Mouse (Mus musculus): ENCODE measurements around the gene Cep131. TPM values are rescaled to one million over a fixed set of nuclear protein-coding genes. Genes with fewer than 3 reads are reported as not detected.
A peak's percentile ranks its signal among the peaks of the same experiment; 100 is the strongest.

The Cep131 gene
- polyA plus RNA-seq, 1 experiment from 2014 or later: 33.7 TPM

- Histone ChIP-seq H3K4me1 (ENCODE audit: control insufficient read depth, insufficient read depth, low read length) (no peaks in the 10 kb centered on the region), H3K9ac (ENCODE audit: low read length) (no peak overlapping the region), H3K4me2 (ENCODE audit: low read depth, severe bottlenecking) (no peak overlapping the region), H3K27ac (replicated peaks; ENCODE audit: low read depth, low read length) (no peak overlapping the region), H3K4me3 (ENCODE audit: low read depth, low read length) (no peak overlapping the region), H3K9me3 (ENCODE audit: control insufficient read depth, low read length) (no peaks in the 10 kb centered on the region), H3K36me3 (ENCODE audit: control insufficient read depth, insufficient read depth, low read length) (peaks cover 14% of the 10 kb centered on the region; the same call in 1 of the 2 replicates), H3K27me3 (ENCODE audit: control insufficient read depth, insufficient read depth, low read length) (no peaks in the 10 kb centered on the region)
- ATAC-seq (ENCODE audit: insufficient number of reproducible peaks, low FRiP score, low TSS enrichment, low read depth) (no peak), DNase-seq (ENCODE audit: low spot score) (peak; percentile 49)
- WGBS: 51% methylated on average over 17 of the region's 17 CpGs
Measured at GRCm38 (mm10) chr11:120067834-120068233, 18.8 kb downstream of the Cep131 start.

- Histone ChIP-seq H3K27ac (replicated peaks; ENCODE audit: low read depth, low read length) (no peak overlapping the region), H3K4me2 (ENCODE audit: low read depth, severe bottlenecking) (no peak overlapping the region), H3K27me3 (ENCODE audit: control insufficient read depth, insufficient read depth, low read length) (no peaks in the 10 kb centered on the region), H3K9me3 (ENCODE audit: control insufficient read depth, low read length) (no peaks in the 10 kb centered on the region), H3K4me1 (ENCODE audit: control insufficient read depth, insufficient read depth, low read length) (no peaks in the 10 kb centered on the region), H3K9ac (ENCODE audit: low read length) (no peak overlapping the region), H3K36me3 (ENCODE audit: control insufficient read depth, insufficient read depth, low read length) (peaks cover 9% of the 10 kb centered on the region; the same call in 1 of the 2 replicates), H3K4me3 (ENCODE audit: low read depth, low read length) (no peak overlapping the region)
- ATAC-seq (ENCODE audit: insufficient number of reproducible peaks, low FRiP score, low TSS enrichment, low read depth) (peak; percentile 16; the same call in 1 of the 2 replicates), DNase-seq (ENCODE audit: low spot score) (peak; percentile 66)
- 36% methylated on average over 10 of the region's 10 CpGs for WGBS
Measured at GRCm38 (mm10) chr11:120065291-120065690, 21.3 kb downstream of the Cep131 start.

- H3K27me3 ChIP-seq (ENCODE audit: control insufficient read depth, insufficient read depth, low read length): no peaks in the 10 kb centered on the region
- no peak overlapping the region for H3K9ac ChIP-seq (ENCODE audit: low read length)
- H3K36me3 ChIP-seq (ENCODE audit: control insufficient read depth, insufficient read depth, low read length): peaks cover 7% of the 10 kb centered on the region; the same call in 1 of the 2 replicates
- H3K4me3 ChIP-seq (ENCODE audit: low read depth, low read length): no peak overlapping the region
- no peak for DNase-seq (ENCODE audit: low spot score)
- 91% methylated on average over 11 of the region's 11 CpGs for WGBS
- no peak overlapping the region for H3K4me2 ChIP-seq (ENCODE audit: low read depth, severe bottlenecking)
- no peak overlapping the region for H3K27ac ChIP-seq (replicated peaks; ENCODE audit: low read depth, low read length)
- H3K4me1 ChIP-seq (ENCODE audit: control insufficient read depth, insufficient read depth, low read length): no peaks in the 10 kb centered on the region
- no peaks in the 10 kb centered on the region for H3K9me3 ChIP-seq (ENCODE audit: control insufficient read depth, low read length)
- ATAC-seq (ENCODE audit: insufficient number of reproducible peaks, low FRiP score, low TSS enrichment, low read depth): no peak
Measured at GRCm38 (mm10) chr11:120064668-120065040, 22.0 kb downstream of the Cep131 start.

GRCm38 (mm10) chr11:120064006-120064667, 22.5 kb downstream of the Cep131 start:
- Histone ChIP-seq H3K9me3 (ENCODE audit: control insufficient read depth, low read length) (no peaks in the 10 kb centered on the region), H3K36me3 (ENCODE audit: control insufficient read depth, insufficient read depth, low read length) (peaks cover 7% of the 10 kb centered on the region; the same call in 1 of the 2 replicates), H3K4me1 (ENCODE audit: control insufficient read depth, insufficient read depth, low read length) (no peaks in the 10 kb centered on the region), H3K27me3 (ENCODE audit: control insufficient read depth, insufficient read depth, low read length) (no peaks in the 10 kb centered on the region), H3K4me3 (ENCODE audit: low read depth, low read length) (no peak overlapping the region), H3K27ac (replicated peaks; ENCODE audit: low read depth, low read length) (no peak overlapping the region), H3K4me2 (ENCODE audit: low read depth, severe bottlenecking) (no peak overlapping the region), H3K9ac (ENCODE audit: low read length) (no peak overlapping the region)
- 91% methylated on average over 13 of the region's 13 CpGs for WGBS
- no peak for ATAC-seq (ENCODE audit: insufficient number of reproducible peaks, low FRiP score, low TSS enrichment, low read depth)
- DNase-seq (ENCODE audit: low spot score): no peak

GRCm38 (mm10) chr11:120063326-120063725, 23.3 kb downstream of the Cep131 start:
- Histone ChIP-seq H3K4me3 (ENCODE audit: low read depth, low read length) (no peak overlapping the region), H3K9me3 (ENCODE audit: control insufficient read depth, low read length) (no peaks in the 10 kb centered on the region), H3K36me3 (ENCODE audit: control insufficient read depth, insufficient read depth, low read length) (peaks cover 7% of the 10 kb centered on the region; the same call in 1 of the 2 replicates), H3K27me3 (ENCODE audit: control insufficient read depth, insufficient read depth, low read length) (no peaks in the 10 kb centered on the region), H3K4me1 (ENCODE audit: control insufficient read depth, insufficient read depth, low read length) (no peaks in the 10 kb centered on the region), H3K4me2 (ENCODE audit: low read depth, severe bottlenecking) (no peak overlapping the region), H3K9ac (ENCODE audit: low read length) (no peak overlapping the region), H3K27ac (replicated peaks; ENCODE audit: low read depth, low read length) (no peak overlapping the region)
- ATAC-seq (ENCODE audit: insufficient number of reproducible peaks, low FRiP score, low TSS enrichment, low read depth) (no peak), DNase-seq (ENCODE audit: low spot score) (no peak)
- 93% methylated on average over 5 of the region's 5 CpGs for WGBS

GRCm38 (mm10) chr11:120060634-120061033, 26.0 kb downstream of the Cep131 start:
- DNase-seq (ENCODE audit: low spot score) (no peak), ATAC-seq (ENCODE audit: insufficient number of reproducible peaks, low FRiP score, low TSS enrichment, low read depth) (no peak)
- no peak overlapping the region for H3K4me2 ChIP-seq (ENCODE audit: low read depth, severe bottlenecking)
- no peaks in the 10 kb centered on the region for H3K4me1 ChIP-seq (ENCODE audit: control insufficient read depth, insufficient read depth, low read length)
- H3K4me3 ChIP-seq (ENCODE audit: low read depth, low read length): no peak overlapping the region
- peaks cover 5% of the 10 kb centered on the region; the same call in 1 of the 2 replicates for H3K36me3 ChIP-seq (ENCODE audit: control insufficient read depth, insufficient read depth, low read length)
- whole genome bisulfite sequencing: 88% methylated on average over 8 of the region's 8 CpGs
- no peak overlapping the region for H3K27ac ChIP-seq (replicated peaks; ENCODE audit: low read depth, low read length)
- no peak overlapping the region for H3K9ac ChIP-seq (ENCODE audit: low read length)
- no peaks in the 10 kb centered on the region for H3K27me3 ChIP-seq (ENCODE audit: control insufficient read depth, insufficient read depth, low read length)
- no peaks in the 10 kb centered on the region for H3K9me3 ChIP-seq (ENCODE audit: control insufficient read depth, low read length)

- no peaks in the 10 kb centered on the region for H3K36me3 ChIP-seq (ENCODE audit: control insufficient read depth, insufficient read depth, low read length)
- DNase-seq (ENCODE audit: low spot score) (no peak), ATAC-seq (ENCODE audit: insufficient number of reproducible peaks, low FRiP score, low TSS enrichment, low read depth) (no peak)
- no peak overlapping the region for H3K4me2 ChIP-seq (ENCODE audit: low read depth, severe bottlenecking)
- H3K4me1 ChIP-seq (ENCODE audit: control insufficient read depth, insufficient read depth, low read length): no peaks in the 10 kb centered on the region
- WGBS: 87% methylated on average over 12 of the region's 12 CpGs
- no peak overlapping the region for H3K9ac ChIP-seq (ENCODE audit: low read length)
- H3K4me3 ChIP-seq (ENCODE audit: low read depth, low read length): no peak overlapping the region
- no peaks in the 10 kb centered on the region for H3K9me3 ChIP-seq (ENCODE audit: control insufficient read depth, low read length)
- no peak overlapping the region for H3K27ac ChIP-seq (replicated peaks; ENCODE audit: low read depth, low read length)
- H3K27me3 ChIP-seq (ENCODE audit: control insufficient read depth, insufficient read depth, low read length): no peaks in the 10 kb centered on the region
Measured at GRCm38 (mm10) chr11:120055953-120056732, 30.5 kb downstream of the Cep131 start.

- Histone ChIP-seq H3K27me3 (ENCODE audit: control insufficient read depth, insufficient read depth, low read length) (peaks cover 4% of the 10 kb centered on the region), H3K9me3 (ENCODE audit: control insufficient read depth, low read length) (no peaks in the 10 kb centered on the region), H3K4me2 (ENCODE audit: low read depth, severe bottlenecking) (no peak overlapping the region), H3K4me1 (ENCODE audit: control insufficient read depth, insufficient read depth, low read length) (no peaks in the 10 kb centered on the region), H3K36me3 (ENCODE audit: control insufficient read depth, insufficient read depth, low read length) (no peaks in the 10 kb centered on the region), H3K9ac (ENCODE audit: low read length) (no peak overlapping the region), H3K4me3 (ENCODE audit: low read depth, low read length) (no peak overlapping the region), H3K27ac (replicated peaks; ENCODE audit: low read depth, low read length) (no peak overlapping the region)
- 80% methylated on average over 4 of the region's 4 CpGs for WGBS
- ATAC-seq (ENCODE audit: insufficient number of reproducible peaks, low FRiP score, low TSS enrichment, low read depth) (no peak), DNase-seq (ENCODE audit: low spot score) (no peak)
Measured at GRCm38 (mm10) chr11:120053846-120054245, 32.8 kb downstream of the Cep131 start.

Measured in limb, embryonic 11.5 days (tissue).